Mouse (Mus musculus): ENCODE results near the gene Trpv2.

The Trpv2 gene

GRCm38 (mm10) chr11:62573959-62574702, at the start of gene Trpv2:
TSS of gene Trpv2 (plus strand) at chr11:62574486.
- DNase-seq (ENCODE audit: extremely low read depth, low read depth) = no peak

DNA sequence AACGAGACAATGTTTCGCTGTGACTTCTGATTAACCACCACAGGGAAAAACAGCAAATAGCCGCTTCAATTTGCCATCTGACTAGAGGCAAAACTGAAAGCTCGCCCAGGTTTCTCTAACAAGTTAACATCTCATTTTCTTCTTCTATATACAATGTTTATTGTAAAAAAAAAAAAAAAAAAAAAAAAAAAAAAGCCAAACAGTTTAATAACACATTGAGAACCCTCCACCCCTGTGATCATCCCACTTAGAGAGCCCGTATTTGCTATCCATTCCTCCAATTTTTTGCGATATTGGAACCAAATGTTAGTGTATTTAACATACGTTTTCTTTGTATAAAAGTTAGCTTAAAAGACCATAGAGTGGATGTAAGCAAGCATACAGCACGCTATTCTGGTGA, 37.2 kb upstream of the Trpv2 start:
- DNase-seq (ENCODE audit: extremely low read depth, low read depth) = no peak

GRCm38 (mm10) chr11:62537590-62537989, 36.7 kb upstream of the Trpv2 start:
- DNase-seq (ENCODE audit: extremely low read depth, low read depth) = peak; percentile 61

GRCm38 (mm10) chr11:62538321-62539088, 35.8 kb upstream of the Trpv2 start:
- no peak for DNase-seq (ENCODE audit: extremely low read depth, low read depth)

DNA sequence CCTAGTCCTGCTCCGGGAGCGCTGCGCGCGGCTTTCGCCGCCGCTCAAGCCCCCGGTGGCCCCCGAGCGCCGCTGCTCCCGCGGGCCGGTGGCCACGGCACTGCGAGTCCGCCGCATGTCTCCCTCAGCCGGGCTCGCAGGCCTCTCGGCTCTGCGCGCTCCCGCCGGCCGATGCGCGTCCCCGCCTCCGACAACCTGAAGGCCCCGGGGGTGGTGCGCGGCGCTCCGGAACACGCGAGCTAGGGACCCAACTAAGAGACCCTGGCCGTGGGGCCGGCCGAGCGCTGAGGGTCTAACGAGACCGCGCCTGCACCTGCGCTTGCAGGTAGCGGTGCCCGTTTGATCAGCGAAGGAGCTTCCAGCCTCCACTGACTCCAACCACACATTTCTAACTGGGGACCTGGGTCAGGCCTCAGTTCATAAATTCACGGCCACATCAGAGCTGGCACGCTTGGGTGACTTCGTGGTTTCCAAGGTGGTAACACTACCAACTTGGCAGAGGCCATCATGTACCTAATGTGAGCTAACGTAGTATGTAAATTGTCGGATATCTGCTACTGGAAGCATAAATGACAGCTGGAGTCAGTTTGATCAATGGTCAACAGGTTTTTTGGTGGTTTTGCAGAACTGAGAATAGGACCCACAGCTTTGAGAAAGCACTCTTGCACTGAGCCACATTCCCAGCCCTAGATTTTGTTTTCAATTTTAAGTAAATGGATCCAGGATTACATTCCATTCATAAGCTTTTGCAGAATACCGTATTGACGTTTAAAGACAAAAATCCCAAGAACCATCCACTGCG, 35.0 kb upstream of the Trpv2 start, which contains the start of gene Cenpv:
Gene Cenpv (minus strand): TSS at position 173 of the 802 bp plus-strand sequence.
- DNase-seq (ENCODE audit: extremely low read depth, low read depth) = peak; percentile 40

DNA sequence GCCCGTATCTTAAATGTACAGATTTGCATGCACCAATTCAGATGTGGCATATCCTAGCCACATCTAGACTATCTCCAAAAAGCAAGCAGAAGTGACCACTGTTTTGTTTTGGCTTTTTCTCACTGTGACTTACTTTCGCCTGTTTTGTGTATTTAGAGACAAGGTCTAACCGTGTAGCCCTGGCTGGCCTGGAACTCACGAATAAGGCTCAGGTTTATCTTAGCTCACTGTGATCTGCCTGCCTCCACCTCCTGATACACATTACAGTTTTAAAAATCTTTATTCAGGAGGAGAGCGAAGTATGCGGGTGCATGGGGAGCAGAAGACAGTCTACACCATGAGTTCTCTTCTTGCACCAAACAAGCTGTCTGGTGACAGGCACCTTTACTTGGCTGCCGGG, 34.1 kb upstream of the Trpv2 start:
- DNase-seq (ENCODE audit: extremely low read depth, low read depth) = no peak

GRCm38 (mm10) chr11:62540969-62541368, 33.3 kb upstream of the Trpv2 start:
- DNase-seq (ENCODE audit: extremely low read depth, low read depth) = no peak

- DNase-seq (ENCODE audit: extremely low read depth, low read depth) = no peak
These were observed 32.7 kb upstream of the Trpv2 start for GRCm38 (mm10) chr11:62541581-62541980.

GRCm38 (mm10) chr11:62543991-62544390, 30.3 kb upstream of the Trpv2 start:
- DNase-seq (ENCODE audit: extremely low read depth, low read depth) = no peak

GRCm38 (mm10) chr11:62549782-62550181, 24.5 kb upstream of the Trpv2 start:
- peak; percentile 66 for DNase-seq (ENCODE audit: extremely low read depth, low read depth)

DNA sequence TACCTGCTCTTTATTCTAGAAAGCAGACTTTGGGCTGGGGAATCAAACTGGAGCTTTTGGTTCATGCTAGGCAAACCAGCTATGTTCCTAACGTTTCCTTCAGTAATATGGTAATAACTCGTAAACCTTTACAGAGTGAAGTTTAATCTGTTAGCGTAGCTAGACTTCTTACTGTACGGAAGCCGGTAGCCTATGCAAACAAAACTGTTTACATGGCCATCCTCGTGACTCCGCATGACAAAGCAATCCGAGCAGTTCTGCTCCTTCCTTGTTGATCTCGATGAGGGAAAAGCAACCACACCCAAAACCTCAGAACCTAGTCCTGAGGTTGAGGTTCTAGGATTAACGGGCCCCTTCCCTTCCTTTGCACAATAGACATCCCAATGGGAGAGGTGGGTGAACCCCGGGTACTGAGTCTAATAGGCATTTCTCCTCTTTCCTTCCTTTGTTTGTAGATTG, 24.0 kb upstream of the Trpv2 start:
- peak; percentile 69 for DNase-seq (ENCODE audit: extremely low read depth, low read depth)

DNA sequence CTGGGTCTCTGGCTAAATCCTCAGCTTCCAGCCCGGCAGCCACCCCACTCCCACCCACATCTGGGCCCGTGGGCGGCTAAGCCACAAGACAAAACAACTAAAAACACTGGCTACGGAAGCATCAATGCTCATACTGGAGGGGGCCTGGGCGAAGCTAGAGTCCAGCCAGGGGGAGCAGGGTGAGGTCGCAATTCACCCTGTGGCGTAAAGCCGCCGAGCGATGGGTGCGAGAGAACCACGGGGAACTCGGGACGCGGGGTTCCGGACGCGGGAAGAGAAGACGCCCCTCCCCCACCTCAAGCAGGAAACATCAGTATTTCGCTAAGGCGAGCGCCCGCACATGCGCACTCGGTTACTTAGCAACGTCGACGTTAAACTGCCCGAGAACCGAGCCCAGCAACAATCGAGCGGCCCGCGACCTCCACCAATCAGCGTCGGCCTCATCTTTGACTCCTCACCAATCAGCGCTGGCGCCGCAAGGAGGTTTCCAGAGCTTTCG, 23.5 kb upstream of the Trpv2 start, which contains the start of gene Ubb:
Gene Ubb (plus strand): TSS at position 445 of the 499 bp plus-strand sequence.
- DNase-seq (ENCODE audit: extremely low read depth, low read depth) = peak; percentile 98

GRCm38 (mm10) chr11:62551226-62552119, 22.8 kb upstream of the Trpv2 start:
- DNase-seq (ENCODE audit: extremely low read depth, low read depth) = peak; percentile 59

GRCm38 (mm10) chr11:62553186-62553585, 21.1 kb upstream of the Trpv2 start:
- no peak for DNase-seq (ENCODE audit: extremely low read depth, low read depth)

DNA sequence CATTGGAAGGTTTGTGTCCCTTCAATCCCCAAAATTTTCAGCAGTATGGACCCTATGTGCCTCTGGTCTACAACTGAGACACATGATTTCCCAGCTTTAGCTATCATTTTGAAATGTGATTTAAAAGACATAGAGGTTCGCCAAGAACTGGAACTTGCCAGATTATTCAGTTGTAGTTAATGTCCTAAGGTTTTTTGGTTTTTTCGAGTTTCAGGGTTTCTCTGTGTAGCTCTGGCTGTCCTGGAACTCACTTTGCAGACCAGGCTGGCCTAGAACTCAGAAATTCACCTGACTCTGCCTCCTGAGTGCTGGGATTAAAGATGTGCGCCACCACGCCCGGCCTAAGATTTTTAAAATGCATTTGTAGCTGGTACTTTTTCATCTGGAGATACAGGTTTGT, 20.7 kb upstream of the Trpv2 start:
- no peak for DNase-seq (ENCODE audit: extremely low read depth, low read depth)

- no peak for DNase-seq (ENCODE audit: extremely low read depth, low read depth)
These were observed 20.0 kb upstream of the Trpv2 start for GRCm38 (mm10) chr11:62554163-62554855.

- no peak for DNase-seq (ENCODE audit: extremely low read depth, low read depth)
These were observed 19.3 kb upstream of the Trpv2 start for GRCm38 (mm10) chr11:62554934-62555517.

- DNase-seq (ENCODE audit: extremely low read depth, low read depth) = no peak
These were observed 18.3 kb upstream of the Trpv2 start for GRCm38 (mm10) chr11:62555896-62556412.

GRCm38 (mm10) chr11:62557205-62557604, 17.1 kb upstream of the Trpv2 start:
- no peak for DNase-seq (ENCODE audit: extremely low read depth, low read depth)
